Mouse (Mus musculus) stomach, postnatal 0 days (tissue): Measurements from ENCODE around the gene Chit1.

ENCODE experiments used
- CTCF ChIP-seq: IDR thresholded peaks from 2 replicates; pipeline ENCODE4 v1.5.1; 2016; ENCODE audit warnings: antibody characterized with exemption, low read depth, mild to moderate bottlenecking, moderate library complexity
- EP300 ChIP-seq: optimal IDR thresholded peaks from 2 replicates; pipeline ENCODE3; 2016; ENCODE audit warnings: antibody characterized with exemption

GRCm38 (mm10) chr1:134152626-134153590 lies 41.9 kb downstream of the Chit1 start:
- TF ChIP-seq EP300 (no peak), CTCF (no peak)
